Mouse (Mus musculus) heart, adult 2 months (tissue): ENCODE measurements around the gene Olfr527.

ENCODE experiments used
- CTCF ChIP-seq: fragments of 200-600 bp; IDR thresholded peaks from 2 replicates; pipeline ENCODE4 v1.8.1; 2022; ENCODE audit warnings: antibody characterized with exemption, mild to moderate bottlenecking, moderate library complexity
- EP300 ChIP-seq: fragments of 200-500 bp; IDR thresholded peaks from 2 replicates; pipeline ENCODE4 v1.6.1; 2011; ENCODE audit warnings: low read depth, low read length, control low read depth; ENCODE audit not compliant: insufficient read depth
- POLR2A ChIP-seq: fragments of 200-500 bp; IDR thresholded peaks from 2 replicates; pipeline ENCODE4 v1.6.1; 2011; ENCODE audit warnings: mild to moderate bottlenecking, low read depth, low read length, control low read depth; ENCODE audit not compliant: insufficient read depth

DNA sequence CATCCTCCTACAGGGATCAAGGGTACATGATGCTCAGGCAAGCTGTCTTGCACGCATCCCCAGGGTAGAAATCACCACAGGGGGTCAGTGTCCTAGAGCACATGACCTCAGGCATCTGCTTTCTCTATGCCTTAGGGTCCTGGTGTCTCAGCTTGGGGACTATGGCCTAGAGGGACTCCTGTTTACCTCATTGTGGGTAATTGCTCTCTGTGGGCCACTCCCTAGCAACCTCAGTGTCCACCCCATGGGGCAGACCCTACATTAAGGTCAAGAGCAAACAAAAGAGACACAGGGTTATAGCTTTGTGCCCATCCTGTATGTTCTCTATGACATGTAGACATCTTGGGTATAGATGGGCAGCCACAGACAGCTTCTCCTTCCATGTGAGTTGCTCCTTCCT is 13.3 kb upstream of the Olfr527 start, which contains the start of gene Olfr525:
- TF ChIP-seq EP300 (no peak), POLR2A (no peak), CTCF (no peak)
